Mouse (Mus musculus): ENCODE measurements around the gene Bzw2. TPM values are rescaled to one million over a fixed set of nuclear protein-coding genes. Genes with fewer than 3 reads are reported as not detected.

Gene Bzw2
- polyA plus RNA-seq, 1 experiment, result 11.1 TPM

- no peak for DNase-seq
- 78% methylated on average over 4 of the region's 4 CpGs for WGBS
- Histone ChIP-seq H3K4me1 (ENCODE audit: control insufficient read depth, insufficient read depth, low read length) (no peaks in the 10 kb centered on the region), H3K4me3 (replicated peaks; ENCODE audit: extremely low read depth, low read depth, low read length) (no peak overlapping the region)
- no peak for TF ChIP-seq POLR2A (IDR thresholded peaks at IDR 0.05; ENCODE audit: borderline replicate concordance, extremely low read depth, low read depth, low read length)
- no peak for TF ChIP-seq CTCF (IDR thresholded peaks at IDR 0.05; ENCODE audit: insufficient read depth, low read length)
Measured at GRCm38 (mm10) chr12:36137192-36137591, 20.7 kb downstream of the Bzw2 start.

GRCm38 (mm10) chr12:36136285-36136684 is 21.6 kb downstream of the Bzw2 start:
- WGBS, result 86% methylated on average over 8 of the region's 8 CpGs
- H3K4me3 ChIP-seq (replicated peaks; ENCODE audit: extremely low read depth, low read depth, low read length), result no peak overlapping the region
- TF ChIP-seq CTCF (IDR thresholded peaks at IDR 0.05; ENCODE audit: insufficient read depth, low read length) (no peak), POLR2A (IDR thresholded peaks at IDR 0.05; ENCODE audit: borderline replicate concordance, extremely low read depth, low read depth, low read length) (no peak)
- H3K4me1 ChIP-seq (ENCODE audit: control insufficient read depth, insufficient read depth, low read length), result no peaks in the 10 kb centered on the region
- no peak for DNase-seq

GRCm38 (mm10) chr12:36135409-36135808 is 22.5 kb downstream of the Bzw2 start:
- no peak for DNase-seq
- no peak overlapping the region for H3K4me3 ChIP-seq (replicated peaks; ENCODE audit: extremely low read depth, low read depth, low read length)
- TF ChIP-seq CTCF (IDR thresholded peaks at IDR 0.05; ENCODE audit: insufficient read depth, low read length), result no peak
- TF ChIP-seq POLR2A (IDR thresholded peaks at IDR 0.05; ENCODE audit: borderline replicate concordance, extremely low read depth, low read depth, low read length), result no peak
- no peaks in the 10 kb centered on the region for H3K4me1 ChIP-seq (ENCODE audit: control insufficient read depth, insufficient read depth, low read length)
- 79% methylated on average over 3 of the region's 3 CpGs for WGBS

- no peak for TF ChIP-seq POLR2A (IDR thresholded peaks at IDR 0.05; ENCODE audit: borderline replicate concordance, extremely low read depth, low read depth, low read length)
- no peak for TF ChIP-seq CTCF (IDR thresholded peaks at IDR 0.05; ENCODE audit: insufficient read depth, low read length)
- no peak overlapping the region for H3K4me3 ChIP-seq (replicated peaks; ENCODE audit: extremely low read depth, low read depth, low read length)
- DNase-seq, result no peak
- 91% methylated on average over 5 of the region's 5 CpGs for WGBS
- no peaks in the 10 kb centered on the region for H3K4me1 ChIP-seq (ENCODE audit: control insufficient read depth, insufficient read depth, low read length)
Measured at GRCm38 (mm10) chr12:36134111-36134510, 23.8 kb downstream of the Bzw2 start.

GRCm38 (mm10) chr12:36133547-36133946 is 24.3 kb downstream of the Bzw2 start:
- WGBS, result 81% methylated on average over 5 of the region's 5 CpGs
- TF ChIP-seq POLR2A (IDR thresholded peaks at IDR 0.05; ENCODE audit: borderline replicate concordance, extremely low read depth, low read depth, low read length) (no peak), CTCF (IDR thresholded peaks at IDR 0.05; ENCODE audit: insufficient read depth, low read length) (no peak)
- Histone ChIP-seq H3K4me1 (ENCODE audit: control insufficient read depth, insufficient read depth, low read length) (no peaks in the 10 kb centered on the region), H3K4me3 (replicated peaks; ENCODE audit: extremely low read depth, low read depth, low read length) (no peak overlapping the region)
- no peak for DNase-seq

GRCm38 (mm10) chr12:36132668-36133067 is 25.2 kb downstream of the Bzw2 start:
- no peak for TF ChIP-seq POLR2A (IDR thresholded peaks at IDR 0.05; ENCODE audit: borderline replicate concordance, extremely low read depth, low read depth, low read length)
- TF ChIP-seq CTCF (IDR thresholded peaks at IDR 0.05; ENCODE audit: insufficient read depth, low read length), result no peak
- DNase-seq, result no peak
- WGBS, result 91% methylated on average over 3 of the region's 3 CpGs
- no peak overlapping the region for H3K4me3 ChIP-seq (replicated peaks; ENCODE audit: extremely low read depth, low read depth, low read length)
- no peaks in the 10 kb centered on the region for H3K4me1 ChIP-seq (ENCODE audit: control insufficient read depth, insufficient read depth, low read length)

GRCm38 (mm10) chr12:36132254-36132653 is 25.6 kb downstream of the Bzw2 start:
- no peak for DNase-seq
- 93% methylated on average over 2 of the region's 2 CpGs for WGBS
- TF ChIP-seq POLR2A (IDR thresholded peaks at IDR 0.05; ENCODE audit: borderline replicate concordance, extremely low read depth, low read depth, low read length) (no peak), CTCF (IDR thresholded peaks at IDR 0.05; ENCODE audit: insufficient read depth, low read length) (no peak)
- Histone ChIP-seq H3K4me1 (ENCODE audit: control insufficient read depth, insufficient read depth, low read length) (no peaks in the 10 kb centered on the region), H3K4me3 (replicated peaks; ENCODE audit: extremely low read depth, low read depth, low read length) (no peak overlapping the region)

- TF ChIP-seq CTCF (IDR thresholded peaks at IDR 0.05; ENCODE audit: insufficient read depth, low read length) (no peak), POLR2A (IDR thresholded peaks at IDR 0.05; ENCODE audit: borderline replicate concordance, extremely low read depth, low read depth, low read length) (no peak)
Measured at GRCm38 (mm10) chr12:36129826-36130225, 28.1 kb downstream of the Bzw2 start.

GRCm38 (mm10) chr12:36126049-36126448 is 31.8 kb downstream of the Bzw2 start:
- no peak for TF ChIP-seq CTCF (IDR thresholded peaks at IDR 0.05; ENCODE audit: insufficient read depth, low read length)
- no peak for TF ChIP-seq POLR2A (IDR thresholded peaks at IDR 0.05; ENCODE audit: borderline replicate concordance, extremely low read depth, low read depth, low read length)
- no peak for DNase-seq
- Histone ChIP-seq H3K4me3 (replicated peaks; ENCODE audit: extremely low read depth, low read depth, low read length) (no peak overlapping the region), H3K4me1 (ENCODE audit: control insufficient read depth, insufficient read depth, low read length) (no peaks in the 10 kb centered on the region)
- WGBS, result 96% methylated on average over 5 of the region's 5 CpGs

More at GRCm38 (mm10) chr12:36129826-36130225, 28.1 kb downstream of the Bzw2 start:
- DNase-seq, result no peak
- WGBS, result 94% methylated on average over 5 of the region's 5 CpGs
- no peak overlapping the region for H3K4me3 ChIP-seq (replicated peaks; ENCODE audit: extremely low read depth, low read depth, low read length)
- H3K4me1 ChIP-seq (ENCODE audit: control insufficient read depth, insufficient read depth, low read length), result no peaks in the 10 kb centered on the region

GRCm38 (mm10) chr12:36119244-36119643 is 38.6 kb downstream of the Bzw2 start:
- WGBS, result 87% methylated on average over 3 of the region's 3 CpGs
- Histone ChIP-seq H3K4me1 (ENCODE audit: control insufficient read depth, insufficient read depth, low read length) (no peaks in the 10 kb centered on the region), H3K4me3 (replicated peaks; ENCODE audit: extremely low read depth, low read depth, low read length) (no peak overlapping the region)
- DNase-seq, result no peak
- no peak for TF ChIP-seq CTCF (IDR thresholded peaks at IDR 0.05; ENCODE audit: insufficient read depth, low read length)
- no peak for TF ChIP-seq POLR2A (IDR thresholded peaks at IDR 0.05; ENCODE audit: borderline replicate concordance, extremely low read depth, low read depth, low read length)

Measured in lung, adult 2 months (tissue).